Mouse (Mus musculus): ENCODE measurements around the gene Olfr403.
"Not testable (repeated sequence)": the region's sequence is repeated elsewhere in the genome, so short reads cannot be mapped to it uniquely, and the experiment has no call there.

The Olfr403 gene

DNA sequence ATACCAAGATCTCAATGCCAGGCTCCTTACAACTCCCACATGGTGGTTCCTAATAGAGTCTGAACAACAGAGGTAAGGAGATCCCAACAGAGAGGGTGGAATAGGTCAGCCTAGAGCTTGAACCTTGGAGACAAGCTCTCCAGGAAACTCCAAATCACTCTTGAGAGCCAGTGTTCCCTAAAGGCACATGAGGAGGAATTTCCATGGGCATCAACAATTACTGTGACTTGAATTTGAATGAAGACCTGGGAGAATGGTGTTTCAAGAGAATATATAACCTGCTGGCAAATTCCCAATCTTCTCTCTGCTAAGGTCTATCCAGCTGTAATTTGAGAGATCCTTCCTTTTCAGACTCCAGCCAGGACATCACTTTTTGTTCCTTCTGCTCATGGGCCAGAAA lies at the start of gene Olfr403:
Olfr403 (plus strand) TSS at position 301 of the 400 bp plus-strand sequence.
- in situ Hi-C loops (cut with MboI, MseI), result no loop called here

DNA sequence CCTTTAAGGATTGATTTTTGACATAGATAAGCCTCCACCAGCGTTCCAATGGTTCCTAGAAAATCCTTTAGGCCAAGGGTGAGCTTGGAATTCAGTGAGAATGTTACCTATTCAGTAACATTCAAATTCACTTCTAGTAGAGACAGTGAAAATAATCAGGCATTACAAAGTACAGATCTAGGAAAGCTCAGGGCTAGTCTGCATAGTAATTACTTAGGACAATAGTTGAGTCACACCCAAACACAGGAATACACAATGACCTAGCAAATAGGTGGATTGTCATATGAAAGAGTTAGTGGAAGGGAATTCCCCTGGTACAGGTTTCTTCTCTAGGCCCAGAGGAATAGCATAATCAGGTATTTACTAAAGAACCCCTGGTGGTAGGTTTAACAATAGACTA lies 46.0 kb upstream of the Olfr403 start:
- in situ Hi-C loops (cut with MboI, MseI), result not testable (repeated sequence)

GRCm38 (mm10) chr11:74145866-74146265 lies 40.2 kb upstream of the Olfr403 start:
- in situ Hi-C loops (cut with MboI, MseI), result no loop called here

GRCm38 (mm10) chr11:74153229-74153628 lies 32.8 kb upstream of the Olfr403 start, which contains the start of gene Olfr402:
TSS of gene Olfr402 (plus strand) at chr11:74153529.
- in situ Hi-C loops (cut with MboI, MseI), result no loop called here

DNA sequence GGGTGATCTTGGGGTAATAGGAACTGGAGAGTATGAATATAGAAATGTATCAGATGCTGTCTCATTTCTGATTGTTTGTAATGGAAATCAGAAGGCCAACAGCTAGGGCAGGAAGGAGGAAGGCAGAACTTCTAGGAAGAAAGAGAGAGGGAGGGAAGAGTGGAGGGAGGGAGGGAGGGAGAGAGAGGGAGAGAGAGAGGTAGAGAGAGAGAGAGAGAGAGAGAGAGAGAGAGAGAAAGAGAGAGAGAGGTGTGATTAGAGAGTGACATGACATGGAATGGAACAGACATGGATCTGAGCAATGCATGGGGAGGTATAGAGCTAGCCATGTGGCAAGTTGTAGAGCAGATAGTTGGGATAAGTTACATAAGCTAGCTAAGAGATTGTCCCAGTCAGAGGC lies 17.3 kb upstream of the Olfr403 start:
- in situ Hi-C loops (cut with MboI, MseI), result no loop called here

GRCm38 (mm10) chr11:74183168-74183567 lies 2.9 kb upstream of the Olfr403 start:
- in situ Hi-C loops (cut with MboI, MseI), result no loop called here

GRCm38 (mm10) chr11:74183745-74184144 lies 2.3 kb upstream of the Olfr403 start:
- in situ Hi-C loops (cut with MboI, MseI), result no loop called here

DNA sequence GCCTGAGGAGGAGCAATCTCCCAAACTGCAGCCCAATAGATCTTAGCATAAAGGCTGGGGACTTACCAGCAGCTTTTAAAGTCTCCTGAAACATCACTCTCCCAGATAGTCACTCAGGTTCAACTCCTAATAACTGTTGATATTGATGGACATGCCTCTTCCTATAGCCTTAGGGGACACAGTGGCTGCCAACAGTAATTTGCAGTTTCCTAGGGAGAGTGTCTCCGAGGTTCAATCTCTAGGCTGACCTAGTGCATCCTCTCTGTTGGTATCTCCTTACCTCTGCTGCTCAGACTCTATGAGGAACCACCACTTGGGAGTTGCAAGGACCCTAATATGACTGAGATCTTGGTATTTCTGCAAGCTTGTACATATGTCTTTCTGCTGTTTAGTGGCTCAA lies 25.2 kb downstream of the Olfr403 start, which contains the start of gene Olfr43:
Olfr43 (minus strand) TSS at position 101 of the 400 bp plus-strand sequence.
- in situ Hi-C loops (cut with MboI, MseI), result no loop called here

GRCm38 (mm10) chr11:74241201-74241600 lies 55.2 kb downstream of the Olfr403 start:
- in situ Hi-C loops (cut with MboI, MseI), result no loop called here
